Mouse (Mus musculus) T-helper 17 cell (primary cell): ENCODE data around the gene Ggct.

ENCODE experiments used
- in situ Hi-C, 2 experiments: fragments of 300-600 bp; cut with MboI, MseI; formaldehyde crosslinking; loops; 1 replicate in 1 of 2; 2 replicates in 1 of 2; pipeline ENCODE4 v1.15.1; 2025; ENCODE audit warnings: high pct_unique_total_duplicates in 2 of 2

Ggct gene

DNA sequence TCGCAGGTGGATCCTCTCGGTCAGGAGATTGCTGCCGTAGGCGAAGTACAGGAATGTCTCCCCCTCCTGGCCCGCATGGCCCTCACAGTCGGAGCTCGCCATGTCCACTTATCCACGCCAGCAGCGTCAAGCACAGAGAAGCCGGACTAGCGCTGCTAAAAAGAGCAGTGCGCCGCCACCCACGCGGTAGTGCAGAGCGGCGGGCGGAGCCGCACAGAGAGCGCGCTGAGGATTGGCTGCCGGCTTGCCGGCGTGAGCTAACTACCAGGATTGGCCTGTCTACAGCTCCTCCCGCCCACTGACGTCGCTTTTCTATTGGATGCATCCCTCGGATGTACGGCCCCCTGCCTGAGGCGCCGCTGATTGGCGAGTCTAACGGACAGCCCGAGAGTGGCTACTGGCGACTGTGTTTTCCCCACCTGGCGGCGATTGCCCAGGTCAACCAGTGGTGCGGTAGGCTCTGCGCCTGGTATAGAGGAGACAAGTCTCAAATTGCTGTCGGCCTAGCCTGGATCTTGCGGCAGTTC is at the start of gene Ggct:
Gene Ggct (minus strand): TSS at position 217 of the 527 bp plus-strand sequence.
- in situ Hi-C loops, result loop anchor here in 1 of 2 experiments (5.0 kb wide), 1 partner anchor 180 kb away; no protein-coding TSS in a partner anchor

- in situ Hi-C loops, result no loop called here
These were observed 47.3 kb upstream of the Ggct start for GRCm38 (mm10) chr6:55040031-55040430.

- in situ Hi-C loops, result loop anchor here in 1 of 2 experiments (5.0 kb wide), 1 partner anchor 42 kb away; no protein-coding TSS in a partner anchor
These were observed 46.7 kb upstream of the Ggct start for GRCm38 (mm10) chr6:55039446-55039783.

GRCm38 (mm10) chr6:55038671-55039445 is 46.1 kb upstream of the Ggct start:
- in situ Hi-C loops, result loop anchor here in 1 of 2 experiments (5.0 kb wide), 1 partner anchor 42 kb away; no protein-coding TSS in a partner anchor

DNA sequence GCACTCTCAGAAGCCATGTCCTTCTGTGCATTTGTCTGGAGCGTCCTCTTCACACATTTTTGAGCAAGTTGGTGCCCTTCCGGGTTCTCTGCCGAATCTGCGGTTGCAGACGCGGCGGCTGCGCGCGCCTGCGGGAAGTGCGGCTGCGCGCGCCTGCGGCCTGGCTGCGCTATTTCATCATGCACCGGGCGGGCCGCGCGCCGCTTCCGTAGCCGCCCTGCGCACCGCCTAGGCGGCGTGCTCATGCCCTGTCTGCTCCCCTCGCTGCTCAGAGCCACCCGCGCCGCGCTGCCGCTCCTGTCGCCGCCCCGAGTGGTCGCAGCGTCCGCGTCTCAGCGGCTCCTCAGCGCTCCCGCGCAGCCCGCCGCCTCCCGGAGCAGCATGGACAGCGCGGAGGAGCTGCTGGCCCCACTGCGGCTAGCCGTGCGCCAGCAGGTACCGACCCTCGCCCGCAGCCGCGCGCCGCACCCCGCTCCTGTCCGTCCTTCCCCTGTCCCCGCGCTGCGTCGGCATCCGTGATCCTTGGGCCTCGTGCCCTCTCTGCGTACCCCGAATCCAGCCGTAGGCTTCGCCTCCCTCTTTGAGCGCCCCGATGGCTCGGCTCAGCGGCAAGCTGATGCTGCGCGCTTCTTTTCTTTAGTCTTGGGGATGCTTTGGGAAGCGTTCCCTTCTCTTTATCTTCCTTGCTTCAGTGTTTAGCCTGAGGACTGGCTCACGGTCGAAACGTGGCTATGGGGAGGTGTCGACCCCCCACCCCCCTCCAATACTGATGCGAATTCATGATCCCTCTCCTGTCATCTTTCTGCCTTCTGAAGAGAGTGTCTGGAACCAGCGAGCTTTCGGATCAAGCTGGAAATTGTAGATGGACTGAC is 45.3 kb upstream of the Ggct start, which contains the start of gene Gars:
Gene Gars (plus strand): TSS at position 209 of the 872 bp plus-strand sequence.
- in situ Hi-C loops, result loop anchor here in 1 of 2 experiments (5.0 kb wide), 1 partner anchor 41 kb away; no protein-coding TSS in a partner anchor

DNA sequence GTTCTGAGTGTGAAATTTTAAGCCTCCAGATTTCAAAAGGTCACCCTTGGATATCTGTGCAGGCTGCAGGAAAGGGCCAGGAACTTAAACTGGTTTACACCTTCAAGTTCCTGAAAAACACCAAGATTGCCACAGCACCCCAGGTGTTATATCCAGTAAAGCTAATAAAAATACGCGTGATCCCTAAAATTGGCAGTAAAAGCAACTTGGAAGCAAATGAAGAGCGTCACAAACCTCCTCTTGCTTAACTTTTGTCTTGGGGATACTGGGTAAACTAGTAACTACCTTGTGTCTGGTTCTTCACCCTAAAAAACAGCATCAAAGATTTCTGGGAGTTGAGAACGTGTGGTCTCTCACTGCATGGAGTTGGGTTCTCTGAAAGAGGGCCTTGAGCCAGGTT is 44.0 kb upstream of the Ggct start:
- in situ Hi-C loops, result loop anchor here in 1 of 2 experiments (5.0 kb wide), 1 partner anchor 39 kb away; no protein-coding TSS in a partner anchor

GRCm38 (mm10) chr6:55027642-55028041 is 34.9 kb upstream of the Ggct start:
- in situ Hi-C loops, result no loop called here

GRCm38 (mm10) chr6:55021806-55022205 is 29.1 kb upstream of the Ggct start:
- in situ Hi-C loops, result no loop called here

GRCm38 (mm10) chr6:55018417-55018816 is 25.7 kb upstream of the Ggct start:
- in situ Hi-C loops, result loop anchor here (5.0 to 10.0 kb wide), 3 partner anchors 144 to 934 kb away; no protein-coding TSS in a partner anchor

DNA sequence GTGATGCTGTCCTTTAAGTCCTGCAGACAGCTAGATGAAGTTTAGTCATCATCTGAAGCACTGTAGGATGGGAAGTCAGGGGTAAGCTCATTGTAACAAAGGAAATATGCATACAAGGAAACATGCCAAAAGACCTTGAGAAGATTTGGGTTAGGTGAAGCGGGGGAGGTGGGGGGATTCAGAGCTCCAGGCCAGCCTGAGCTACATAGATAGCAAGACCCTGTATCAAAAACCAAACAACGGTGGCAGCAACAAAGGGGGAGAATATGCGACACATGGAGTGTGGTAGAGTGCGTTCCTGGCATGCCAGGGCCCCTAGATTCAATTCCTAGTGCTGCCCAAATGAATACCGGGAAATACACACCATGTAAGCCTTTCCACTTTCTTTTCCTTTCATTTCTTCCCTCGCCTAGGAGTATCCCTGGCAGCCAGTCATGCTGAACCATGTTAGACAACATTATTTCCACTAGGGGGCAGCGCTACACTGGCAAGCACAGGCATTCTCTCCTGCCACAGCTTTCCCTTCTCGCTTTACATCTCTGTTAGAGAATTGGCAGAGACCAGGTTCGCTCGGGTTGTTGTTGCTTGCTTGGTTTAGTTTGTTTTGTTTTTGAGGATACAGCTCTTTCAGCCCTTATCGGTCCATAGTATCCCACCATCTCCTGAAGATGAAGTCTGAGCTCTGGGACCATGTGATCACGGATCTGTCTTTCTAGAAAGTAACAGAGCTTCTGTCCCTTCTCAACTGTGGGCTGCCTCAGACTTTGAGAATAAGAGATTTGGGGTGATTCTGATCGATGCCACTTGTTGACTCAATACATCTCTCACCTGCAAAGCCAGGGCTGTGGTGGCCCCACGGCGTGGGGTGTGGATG is 24.2 kb upstream of the Ggct start:
- in situ Hi-C loops, result loop anchor here (5.0 to 10.0 kb wide), 3 partner anchors 145 to 932 kb away; no protein-coding TSS in a partner anchor

DNA sequence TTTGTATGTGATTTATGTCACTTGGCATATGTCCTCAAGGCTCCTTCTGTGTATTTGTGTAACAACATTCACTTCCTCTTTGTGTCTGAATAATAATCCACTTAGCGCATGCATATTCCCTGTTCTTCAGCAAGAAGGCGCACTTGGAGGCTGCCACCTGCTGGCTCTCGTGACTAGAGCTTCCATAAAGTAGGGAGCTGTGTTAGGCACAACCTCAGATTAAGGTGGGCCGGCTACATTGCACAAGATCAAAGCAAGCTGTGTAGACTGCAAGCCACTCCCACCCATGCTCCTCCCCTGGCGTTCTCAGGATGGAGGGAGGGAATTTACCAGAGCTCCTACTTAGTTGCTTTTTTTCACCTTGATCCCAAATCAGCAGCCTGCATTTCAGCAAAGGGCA is 23.5 kb upstream of the Ggct start:
- in situ Hi-C loops, result loop anchor here (5.0 to 10.0 kb wide), 3 partner anchors 146 to 931 kb away; no protein-coding TSS in a partner anchor

- in situ Hi-C loops, result loop anchor here in 1 of 2 experiments (10.0 kb wide), 1 partner anchor 929 kb away; no protein-coding TSS in a partner anchor
These were observed 21.4 kb upstream of the Ggct start for GRCm38 (mm10) chr6:55014184-55014583.

GRCm38 (mm10) chr6:55012516-55012915 is 19.8 kb upstream of the Ggct start:
- in situ Hi-C loops, result loop anchor here in 1 of 2 experiments (10.0 kb wide), 1 partner anchor 928 kb away; no protein-coding TSS in a partner anchor

GRCm38 (mm10) chr6:55010330-55011091 is 17.8 kb upstream of the Ggct start:
- in situ Hi-C loops, result loop anchor here in 1 of 2 experiments (10.0 kb wide), 1 partner anchor 926 kb away; no protein-coding TSS in a partner anchor

GRCm38 (mm10) chr6:55009391-55010230 is 16.9 kb upstream of the Ggct start:
- in situ Hi-C loops, result loop anchor here in 1 of 2 experiments (10.0 kb wide), 1 partner anchor 925 kb away; no protein-coding TSS in a partner anchor

- in situ Hi-C loops, result no loop called here
These were observed 15.7 kb upstream of the Ggct start for GRCm38 (mm10) chr6:55008401-55008800.

- in situ Hi-C loops, result no loop called here
These were observed 10.8 kb upstream of the Ggct start for GRCm38 (mm10) chr6:55003559-55003958.

GRCm38 (mm10) chr6:55002438-55002837 is 9.7 kb upstream of the Ggct start:
- in situ Hi-C loops, result no loop called here
